Mouse (Mus musculus): Measurements from ENCODE around the gene Minar1.

DNA sequence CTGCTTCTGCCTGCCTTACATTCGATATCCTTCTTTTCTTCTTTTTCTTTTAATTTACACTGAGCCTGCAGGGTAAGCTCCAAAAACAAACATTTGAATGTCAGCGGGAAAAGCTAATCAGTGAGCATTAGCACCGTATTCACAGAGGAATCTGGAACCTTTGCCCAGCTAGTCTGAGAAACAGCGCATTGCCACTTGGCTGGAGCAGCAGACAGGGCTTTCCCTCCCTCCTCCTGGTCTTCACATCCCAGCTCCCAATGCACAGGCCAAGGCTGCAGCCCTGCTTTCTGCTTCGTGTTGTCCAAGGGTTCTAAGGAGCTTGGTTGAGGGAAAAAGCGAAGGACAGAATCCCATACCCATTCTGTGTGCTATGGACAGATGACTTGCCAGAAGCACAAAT lies 2.6 kb downstream of the Minar1 start:
- no peak for TF ChIP-seq CTCF (IDR thresholded peaks at IDR 0.05; ENCODE audit: low read depth, low read length)
- TF ChIP-seq POLR2AphosphoS5 (IDR thresholded peaks at IDR 0.05; ENCODE audit: insufficient replicate concordance, low read depth, low read length): no peak
- TF ChIP-seq GATA1 (IDR thresholded peaks at IDR 0.05; ENCODE audit: borderline replicate concordance, low read length): no peak
- no peak for TF ChIP-seq TAL1 (conservative IDR thresholded peaks at IDR 0.05; ENCODE audit: low read depth, low read length)
- no peak for TF ChIP-seq GATA2 (IDR thresholded peaks at IDR 0.05; ENCODE audit: borderline replicate concordance, low read depth, low read length)
